Mouse (Mus musculus) mature B cell (primary cell): ENCODE data around the gene Gm4131.

Experiments
- in situ Hi-C: fragments of 300-500 bp; cut with MboI; formaldehyde crosslinking; loops from 2 replicates; pipeline ENCODE4 v1.14.3; 2019

The Gm4131 gene

DNA sequence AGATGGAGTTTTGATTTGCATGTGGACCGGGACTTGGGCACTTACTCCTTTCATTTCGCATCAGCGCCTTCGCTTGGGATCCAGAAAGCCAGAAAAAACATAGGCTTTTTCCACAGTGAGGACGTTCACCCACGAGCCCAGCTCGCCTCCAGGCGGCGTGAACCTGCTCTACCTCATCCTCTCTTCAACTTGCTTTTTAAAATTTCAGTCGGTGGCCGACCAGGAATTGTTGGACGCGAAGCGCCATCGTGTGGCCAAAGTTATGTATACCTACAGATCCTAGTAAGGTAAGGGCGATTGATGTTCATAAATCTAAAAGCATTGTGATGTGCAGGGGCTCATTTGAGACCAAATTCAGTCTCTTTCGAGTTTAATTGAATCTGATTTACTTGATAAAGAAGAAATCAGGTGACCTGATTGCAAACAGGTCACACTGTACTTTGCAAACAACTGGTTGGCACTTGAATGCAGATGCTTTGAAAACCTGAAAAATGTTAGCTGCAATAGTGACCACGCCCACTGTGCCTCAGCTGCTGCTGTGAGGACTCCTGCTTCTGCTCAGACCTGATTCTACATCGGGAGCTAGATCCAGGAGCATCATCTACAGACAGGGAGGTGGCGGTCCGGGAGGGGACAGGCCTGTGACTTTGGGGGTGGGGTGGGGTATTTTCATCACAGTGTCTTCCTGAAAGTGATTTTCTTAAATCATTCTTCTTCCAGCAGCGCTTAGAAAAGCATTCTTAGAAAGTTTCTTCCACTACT, 109.1 kb downstream of the Gm4131 start:
- in situ Hi-C loops = loop anchor here (10.0 kb wide), 1 partner anchor 883 kb away; no protein-coding TSS in a partner anchor

DNA sequence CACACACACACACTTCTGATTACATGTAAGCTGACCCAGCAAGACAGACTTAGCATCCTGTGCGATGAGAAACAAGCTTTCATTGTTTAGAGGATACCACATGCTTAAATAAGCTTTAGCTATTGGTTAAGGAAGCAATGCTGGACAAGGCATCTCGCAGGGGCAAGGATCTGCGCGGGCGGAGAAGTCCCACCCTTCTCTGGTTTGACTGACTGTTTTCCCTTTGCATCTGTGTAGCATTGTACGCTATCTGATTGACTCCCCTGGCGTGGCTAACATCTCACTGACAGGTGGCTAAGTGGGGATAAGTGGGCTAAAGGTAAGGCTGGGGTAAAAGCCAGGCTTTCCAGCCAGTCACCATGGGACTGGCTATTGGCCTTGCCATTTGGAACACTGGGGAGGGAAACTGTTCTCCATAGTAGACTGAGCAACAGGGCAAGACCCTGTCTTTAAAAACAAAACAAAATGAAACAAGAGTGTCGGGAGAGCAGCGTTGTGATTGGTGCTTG, 110.4 kb downstream of the Gm4131 start, which contains the start of gene Gucy1b2:
Gucy1b2 (minus strand) TSS at position 51 of the 509 bp plus-strand sequence.
- in situ Hi-C loops = loop anchor here (10.0 kb wide), 1 partner anchor 881 kb away; no protein-coding TSS in a partner anchor

DNA sequence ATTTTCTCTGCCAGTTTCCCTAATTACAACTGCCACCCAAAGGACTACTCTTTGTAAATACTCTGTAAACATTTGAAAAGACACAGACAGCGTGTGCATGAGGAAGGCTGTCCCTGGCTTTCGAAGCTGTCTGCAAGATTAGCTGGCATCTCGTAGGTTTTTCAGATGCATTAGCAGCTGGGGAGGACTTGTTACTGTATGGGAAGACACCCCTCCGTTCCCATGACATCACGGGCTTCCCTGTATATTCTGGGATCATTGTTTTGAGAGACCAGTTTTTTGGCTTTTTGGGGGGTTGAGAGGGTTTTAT, 111.2 kb downstream of the Gm4131 start:
- in situ Hi-C loops = loop anchor here (10.0 kb wide), 1 partner anchor 881 kb away; no protein-coding TSS in a partner anchor

DNA sequence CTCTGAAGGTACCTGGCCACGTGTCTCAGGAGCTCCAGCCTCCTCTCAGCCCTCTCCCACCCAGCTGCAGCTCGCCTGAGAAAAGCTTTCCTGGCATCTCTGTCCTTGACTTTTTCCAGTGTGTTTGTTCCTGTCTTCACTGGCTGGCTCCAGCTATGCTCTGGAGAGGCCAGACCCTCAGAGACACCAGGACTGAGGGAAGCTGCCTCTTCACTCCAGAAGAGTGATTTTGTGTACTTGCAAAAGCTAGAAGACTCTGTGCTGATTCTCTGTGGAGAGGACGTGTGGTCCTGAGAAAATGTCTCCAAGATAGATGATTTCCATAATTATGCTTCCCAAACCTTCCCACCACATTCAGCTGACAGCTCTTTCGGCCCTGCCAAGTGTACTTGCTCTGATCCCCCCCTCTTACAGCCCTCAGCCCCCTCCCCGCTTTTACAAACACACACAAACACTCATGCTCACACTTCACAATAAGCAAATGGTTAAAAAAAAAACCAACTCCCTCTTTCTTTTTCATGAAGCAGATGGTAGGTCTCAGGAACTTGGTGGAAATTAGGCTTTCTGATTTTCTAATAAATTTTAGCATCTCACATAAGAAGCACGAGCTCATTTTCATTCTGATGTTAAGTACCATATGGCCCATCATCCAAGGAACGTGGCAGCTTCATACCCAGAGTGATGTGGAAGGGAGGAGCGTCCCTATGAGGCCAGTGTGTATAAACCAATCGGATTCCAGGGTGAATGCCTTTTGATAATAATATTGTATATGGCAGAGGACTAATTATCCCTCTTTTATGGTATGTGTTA, 111.8 kb downstream of the Gm4131 start:
- in situ Hi-C loops = loop anchor here (10.0 kb wide), 1 partner anchor 880 kb away; no protein-coding TSS in a partner anchor

DNA sequence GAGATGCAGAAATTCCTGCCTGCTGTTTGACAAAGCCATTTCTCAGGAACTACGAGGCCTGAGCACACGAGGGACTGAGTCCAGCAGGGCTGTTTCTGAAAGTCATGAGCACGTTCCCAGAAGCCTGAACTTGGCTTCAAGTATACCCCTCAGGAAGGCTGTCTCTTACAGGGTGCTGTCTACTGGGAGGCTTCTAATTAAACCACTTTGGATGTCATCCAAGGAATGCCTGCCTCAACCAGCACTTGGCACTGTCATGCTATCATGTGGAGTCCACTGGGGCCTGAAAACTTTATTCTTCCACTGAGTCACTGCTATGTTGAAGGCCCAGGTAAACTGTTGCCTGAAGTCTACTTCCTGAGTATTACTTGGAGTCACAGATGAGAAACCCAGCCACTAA, 112.6 kb downstream of the Gm4131 start:
- in situ Hi-C loops = loop anchor here (10.0 kb wide), 1 partner anchor 879 kb away; no protein-coding TSS in a partner anchor

DNA sequence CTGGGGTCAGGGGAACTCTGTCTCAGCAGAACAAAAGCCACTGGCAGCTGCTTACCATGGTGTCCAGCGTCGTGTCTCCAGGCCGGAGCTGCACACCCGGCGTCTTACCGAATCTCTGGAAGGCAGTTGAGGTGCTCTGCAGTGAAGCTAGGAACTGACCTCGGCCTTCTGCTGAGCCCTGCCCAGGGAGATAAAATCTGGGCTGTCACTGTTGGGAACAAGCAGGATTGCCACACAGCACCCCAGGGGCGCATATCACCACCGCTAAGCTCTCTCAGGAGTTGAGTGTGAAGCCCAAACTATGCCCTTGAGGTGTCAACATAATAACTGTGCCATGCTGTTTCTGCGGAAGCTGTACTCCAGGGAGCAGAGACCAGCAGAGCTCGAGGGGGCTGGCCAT, 113.4 kb downstream of the Gm4131 start:
- in situ Hi-C loops = loop anchor here (10.0 kb wide), 1 partner anchor 878 kb away; no protein-coding TSS in a partner anchor

DNA sequence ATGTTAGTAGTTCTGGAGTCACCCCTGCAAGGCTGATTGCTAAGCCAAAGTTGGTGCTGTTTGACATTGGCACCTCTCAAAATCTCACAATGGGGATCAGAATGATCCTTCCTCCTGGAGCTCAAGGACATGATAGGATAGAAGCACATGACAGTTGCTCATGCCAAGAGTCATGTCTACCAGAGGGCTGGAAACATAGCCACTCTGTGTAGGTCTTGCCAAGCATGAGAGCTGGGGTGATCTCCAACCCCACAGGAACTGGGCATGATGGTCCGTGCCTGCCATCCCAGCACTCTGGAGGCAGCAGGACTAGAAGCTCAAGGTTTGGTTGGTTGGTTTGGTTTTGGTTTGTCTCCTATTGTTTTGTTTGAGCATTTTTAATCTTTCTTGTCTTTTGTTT, 116.0 kb downstream of the Gm4131 start:
- in situ Hi-C loops = loop anchor here (10.0 kb wide), 1 partner anchor 876 kb away; no protein-coding TSS in a partner anchor

DNA sequence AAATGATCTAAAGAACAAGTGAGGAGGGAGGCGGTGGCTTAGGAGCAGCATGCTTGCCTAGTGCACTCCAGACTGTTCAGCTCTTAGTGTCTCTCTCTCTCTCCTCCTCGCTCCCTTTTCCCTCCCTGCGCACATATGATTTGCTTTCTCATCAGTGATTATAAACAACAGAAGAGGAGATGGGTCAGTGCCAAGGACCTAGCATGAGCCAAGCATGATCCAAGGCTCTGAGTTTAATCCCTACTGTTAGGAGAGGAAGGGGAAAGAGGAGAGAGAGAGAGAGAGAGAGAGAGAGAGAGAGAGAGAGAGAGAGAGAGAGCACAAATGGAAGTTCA, 119.5 kb downstream of the Gm4131 start:
- in situ Hi-C loops = no loop called here

DNA sequence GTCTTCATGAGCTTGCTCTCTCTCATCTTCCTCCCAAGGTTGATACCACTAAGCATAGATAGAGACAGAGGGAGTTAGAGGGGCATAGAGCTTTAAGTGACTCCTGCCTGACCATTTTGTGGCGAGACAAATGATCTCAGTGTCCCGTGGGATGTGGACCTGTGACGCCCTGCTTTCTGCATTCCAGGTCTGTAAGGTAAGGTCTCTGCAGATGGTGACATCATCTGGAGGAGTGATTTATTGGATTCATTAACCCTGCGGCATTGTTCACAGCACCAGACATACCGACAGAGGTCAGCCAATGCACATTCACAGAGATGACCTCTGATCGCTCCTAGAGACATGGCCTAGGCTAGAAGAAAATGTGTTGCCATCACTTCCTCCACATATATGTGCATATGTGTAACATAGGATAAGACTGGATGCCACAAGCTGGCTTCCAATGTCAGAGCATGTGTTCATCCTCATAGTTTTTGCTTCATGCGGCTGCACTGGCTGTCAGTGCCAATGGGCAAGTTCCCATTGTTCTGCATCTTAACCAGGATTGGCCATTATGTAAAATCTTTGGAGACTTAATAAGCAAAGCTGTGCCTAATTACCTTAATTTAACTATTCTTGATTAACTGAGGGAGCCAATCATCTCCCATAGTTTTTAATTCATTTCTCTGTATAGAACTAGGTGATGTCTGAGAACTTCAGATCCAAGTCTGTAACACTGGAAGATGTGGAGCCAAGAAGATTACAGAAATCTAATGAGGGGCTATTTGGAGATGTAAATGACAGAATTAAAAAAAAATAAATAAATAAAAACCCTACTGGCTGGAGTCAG, 120.1 kb downstream of the Gm4131 start:
- in situ Hi-C loops = no loop called here

DNA sequence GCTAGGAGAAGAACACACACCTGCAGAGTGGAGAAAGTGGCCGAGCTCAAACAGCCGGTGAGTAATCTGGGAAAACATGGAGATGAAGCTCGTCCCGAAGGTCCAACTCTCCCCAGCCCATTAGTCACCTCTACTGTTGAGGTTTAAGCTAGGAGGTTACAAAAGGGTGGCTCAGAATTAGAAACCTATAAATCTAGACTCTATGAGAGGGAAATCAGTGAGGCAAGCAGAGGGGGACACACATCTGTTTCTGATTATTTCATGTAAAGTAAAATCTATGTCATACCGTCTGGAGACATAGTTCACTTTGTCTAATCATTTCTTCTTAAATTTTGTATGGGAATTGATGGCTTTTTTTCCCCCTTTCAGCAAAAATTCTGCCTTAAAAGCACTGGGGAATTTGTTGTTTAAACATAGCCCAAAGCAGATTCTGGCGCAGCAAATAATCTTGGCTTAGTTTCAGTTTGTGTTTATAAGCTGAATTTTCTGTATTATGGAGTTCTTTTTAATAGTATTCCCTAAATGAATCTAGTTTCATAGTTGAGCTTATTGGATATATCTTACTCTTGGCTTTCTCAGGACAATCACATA, 122.8 kb downstream of the Gm4131 start:
- in situ Hi-C loops = no loop called here

DNA sequence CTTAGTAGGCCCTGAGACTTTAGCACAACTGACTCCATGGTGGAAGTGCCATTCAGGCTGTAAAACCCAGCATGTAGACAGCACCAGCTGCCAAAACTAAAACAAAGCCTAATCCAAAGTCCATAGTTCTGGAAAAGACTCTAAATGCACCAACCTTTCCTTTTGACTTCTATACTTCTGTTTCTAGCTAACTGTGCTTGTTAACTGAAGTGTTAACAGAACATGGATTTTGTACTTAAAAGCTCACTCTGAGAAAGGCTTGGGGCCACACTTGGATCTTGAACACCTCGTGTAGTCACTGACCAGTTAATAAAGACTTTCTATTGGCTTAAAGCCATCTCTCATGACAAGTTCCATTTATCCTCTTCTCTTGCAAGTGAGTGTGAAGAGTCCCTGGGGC, 123.8 kb downstream of the Gm4131 start:
- in situ Hi-C loops = no loop called here

DNA sequence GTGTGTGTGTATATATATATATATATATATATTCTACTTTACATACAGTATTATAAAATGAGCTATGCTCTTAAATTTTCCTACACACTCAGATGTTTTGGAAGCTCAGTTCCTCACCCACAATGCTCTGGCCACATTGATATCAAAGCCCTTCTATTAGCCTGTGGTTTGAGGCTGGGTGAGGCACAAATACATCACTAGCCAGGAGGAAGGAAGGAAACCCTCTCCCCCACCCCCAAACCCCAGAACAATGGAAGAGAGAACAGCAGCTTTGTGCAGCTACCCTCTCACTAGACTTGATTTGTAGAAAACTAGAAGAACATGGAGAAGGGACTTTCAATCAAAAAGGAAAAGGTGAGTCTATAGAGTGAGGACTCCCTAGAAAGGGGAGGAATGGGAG, 126.7 kb downstream of the Gm4131 start:
- in situ Hi-C loops = no loop called here

DNA sequence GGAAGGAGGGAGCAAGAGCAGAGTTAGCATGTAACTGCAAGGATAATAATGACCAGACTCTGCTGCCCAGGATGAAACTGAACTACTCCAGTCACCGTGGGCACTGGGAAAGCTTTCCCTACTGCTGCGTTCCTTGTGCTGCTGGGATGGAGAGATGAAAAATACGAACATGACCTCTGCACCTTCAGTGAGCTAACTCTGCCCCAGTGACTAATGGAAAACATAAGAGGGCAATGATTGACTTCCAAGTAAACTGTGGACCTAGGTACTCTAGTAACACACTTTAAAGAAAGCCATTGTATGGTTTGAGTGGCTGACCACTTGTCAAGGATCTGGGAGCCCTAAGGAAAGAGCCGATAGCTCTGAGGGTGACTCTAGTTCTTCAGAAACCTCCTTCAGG, 128.5 kb downstream of the Gm4131 start:
- in situ Hi-C loops = no loop called here

DNA sequence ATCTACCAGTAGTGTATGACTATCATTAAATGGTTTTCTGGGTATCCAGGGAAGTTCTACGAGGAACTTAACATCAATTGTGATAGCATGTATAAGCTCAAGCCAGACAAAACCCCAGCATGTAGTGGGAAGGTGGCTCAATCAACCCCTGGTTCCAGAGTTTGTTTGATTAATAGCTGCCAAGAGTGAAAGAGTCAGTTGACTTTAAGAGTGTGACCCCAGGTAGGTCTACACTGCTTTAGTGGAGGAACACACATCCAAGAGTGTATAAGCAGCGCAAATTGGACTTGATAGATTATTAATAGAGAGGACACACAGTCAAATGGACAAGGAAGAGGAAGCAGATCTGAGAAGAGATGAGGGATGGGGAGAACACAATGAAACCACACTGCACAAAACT, 128.9 kb downstream of the Gm4131 start:
- in situ Hi-C loops = no loop called here

DNA sequence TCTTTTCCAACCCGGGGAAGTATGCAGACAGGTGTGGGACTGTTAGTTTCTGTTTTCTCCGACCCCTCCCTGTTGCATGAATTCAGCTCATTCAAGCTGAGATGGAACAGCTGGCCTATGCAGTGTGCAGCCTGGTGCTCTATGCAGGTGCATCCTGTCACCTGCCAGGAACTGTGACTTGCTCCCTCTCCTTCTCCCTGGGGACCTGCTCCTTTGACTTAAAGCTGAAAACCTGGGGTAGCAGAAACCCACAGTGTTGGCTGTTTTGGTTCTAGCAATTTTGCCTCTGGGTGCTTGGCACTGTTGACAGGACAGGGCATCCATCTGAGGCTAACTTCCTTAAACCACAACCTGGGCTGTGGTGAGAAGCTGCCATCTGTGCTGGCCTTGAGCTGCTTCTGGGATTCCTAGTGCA, 141.4 kb downstream of the Gm4131 start:
- in situ Hi-C loops = no loop called here

DNA sequence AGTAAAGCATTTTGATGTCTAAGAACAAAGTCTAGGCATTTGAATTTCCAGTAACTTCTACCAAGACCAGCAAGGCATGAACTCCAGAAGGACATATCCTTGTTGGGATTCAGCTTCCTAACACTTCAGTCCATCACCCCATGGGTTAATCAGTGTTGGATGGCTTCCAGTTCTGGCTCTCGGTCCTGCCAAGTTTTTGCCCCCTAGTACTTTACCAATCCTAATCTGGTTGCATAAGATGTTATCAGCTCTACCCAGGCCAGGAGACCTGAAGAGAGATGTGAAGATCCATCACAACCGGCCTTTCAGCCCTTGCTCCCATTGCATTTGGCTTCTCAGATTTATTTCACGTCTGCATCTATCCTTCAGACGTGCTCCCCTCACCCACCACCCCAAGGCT, 144.5 kb downstream of the Gm4131 start:
- in situ Hi-C loops = no loop called here

DNA sequence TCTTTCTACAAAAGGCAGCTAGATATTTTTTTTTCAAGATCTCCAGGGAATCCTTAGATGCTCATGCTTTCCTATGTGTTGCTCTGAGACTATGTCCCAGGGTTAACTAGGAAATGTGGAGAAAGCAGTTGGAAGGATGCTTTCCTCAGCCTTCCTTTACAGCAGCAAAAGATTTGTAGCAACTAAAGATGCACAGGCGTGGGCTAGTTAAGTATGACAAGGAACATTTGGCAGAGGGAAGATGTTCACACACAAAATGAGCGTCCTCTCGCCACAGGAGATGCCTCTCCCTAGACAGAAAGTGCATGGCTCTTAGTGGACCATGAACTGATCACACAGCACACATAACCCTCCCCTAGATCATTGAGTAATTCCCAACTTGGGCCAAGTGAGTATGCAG, 149.2 kb downstream of the Gm4131 start:
- in situ Hi-C loops = no loop called here

DNA sequence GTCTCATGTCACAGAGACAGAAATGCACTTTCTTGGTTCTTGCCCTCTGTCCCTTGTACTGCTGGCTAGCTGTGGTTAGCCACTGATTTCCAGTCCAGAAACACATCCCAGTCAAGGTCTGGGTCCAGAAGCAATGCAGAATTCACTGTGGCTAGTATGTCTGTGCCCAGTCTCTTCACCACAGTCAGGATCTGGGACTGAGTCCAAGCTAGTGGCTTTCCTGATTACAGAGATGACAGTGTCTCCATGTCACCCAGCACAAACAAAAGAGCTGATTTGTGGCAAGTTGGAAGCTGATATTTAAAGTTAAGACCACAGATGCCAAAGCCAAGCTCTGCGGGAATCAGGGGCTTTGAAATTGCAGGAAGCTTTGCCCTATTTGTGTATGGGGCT, 150.0 kb downstream of the Gm4131 start:
- in situ Hi-C loops = no loop called here

DNA sequence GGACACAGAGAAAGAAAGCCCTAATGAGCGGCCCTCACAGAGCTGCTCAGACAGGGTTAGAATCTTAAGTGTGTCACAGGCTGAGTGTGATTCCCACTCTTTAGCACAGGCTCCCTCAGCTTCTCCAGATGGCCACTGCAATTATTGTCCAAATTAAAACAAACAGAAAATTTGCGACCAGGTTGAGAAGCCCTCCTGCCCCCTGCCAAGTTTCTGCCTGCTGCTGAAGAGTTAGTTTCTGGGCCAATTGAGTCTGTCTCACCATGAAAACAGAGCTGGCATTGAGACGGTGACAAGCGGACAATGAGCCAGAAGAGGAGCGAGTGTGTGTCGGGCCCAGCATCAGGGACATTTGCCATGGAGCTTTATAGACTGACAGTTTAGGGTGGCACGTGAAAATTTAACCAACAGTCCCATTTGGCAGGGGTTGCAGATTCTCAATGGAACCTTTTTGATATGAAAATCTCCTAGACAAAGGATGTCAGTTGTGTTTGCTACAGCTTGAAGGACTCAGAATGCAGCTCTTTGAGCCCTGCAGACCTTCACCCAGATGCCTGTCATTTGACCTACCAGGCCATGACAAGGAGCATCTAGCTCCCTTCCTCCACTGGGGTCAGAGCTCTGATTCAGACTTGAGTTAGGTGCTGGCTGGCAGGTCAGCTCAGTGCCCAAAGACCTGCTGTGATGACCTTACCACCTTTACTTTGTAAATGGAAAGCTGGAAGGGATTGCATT, 150.5 kb downstream of the Gm4131 start:
- in situ Hi-C loops = no loop called here
